Mouse (Mus musculus) liver, adult 2 months (tissue): ENCODE measurements around the gene Eif3l.

Experiments
- CTCF ChIP-seq: fragments of 200-500 bp; IDR thresholded peaks from 2 replicates; pipeline ENCODE4 v1.5.1; 2011; ENCODE audit warnings: low read depth, low read length, control low read depth
- POLR2A ChIP-seq: fragments of 200-500 bp; IDR thresholded peaks from 2 replicates; pipeline ENCODE4 v1.6.1; 2011; ENCODE audit warnings: low read length, control low read depth; ENCODE audit not compliant: insufficient read depth; ENCODE audit errors: extremely low read depth

DNA sequence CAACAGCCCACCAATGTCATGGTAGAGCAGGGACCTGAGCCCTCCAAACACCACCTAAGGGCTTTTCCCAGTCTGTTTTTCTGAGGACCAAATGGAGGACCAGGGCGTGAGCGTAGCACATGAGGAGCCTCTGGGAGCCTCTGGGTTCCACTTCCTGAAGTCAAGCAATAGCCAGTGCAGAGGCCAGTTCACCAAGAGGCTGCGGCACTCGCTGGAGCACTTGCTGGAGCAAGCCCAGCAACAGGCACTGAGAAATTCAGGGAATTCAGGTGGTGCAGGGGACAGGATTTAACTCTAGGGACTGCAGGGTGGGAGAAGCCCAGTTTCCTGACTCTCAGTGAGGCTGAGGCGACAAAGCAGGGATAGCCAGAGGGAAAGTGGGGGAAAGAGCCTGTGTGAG lies 23.2 kb downstream of the Eif3l start:
- TF ChIP-seq CTCF (no peak), POLR2A (no peak)
